Mouse (Mus musculus) embryo, embryonic 10.5 days (tissue): Measurements from ENCODE around the gene Apoc1.

Experiments
- DNase-seq: peaks from one replicate; pipeline ENCODE4 v3.0.0-alpha.2; 2015; ENCODE audit warnings: low spot score

The Apoc1 gene

GRCm38 (mm10) chr7:19691873-19692865 is at the start of gene Apoc1:
Gene Apoc1 (minus strand): TSS chr7:19692660.
- no peak for DNase-seq

GRCm38 (mm10) chr7:19741329-19742031 is 49.0 kb upstream of the Apoc1 start:
- DNase-seq, result peak; percentile 68

GRCm38 (mm10) chr7:19740269-19740668 is 47.8 kb upstream of the Apoc1 start:
- no peak for DNase-seq

- no peak for DNase-seq
Measured at GRCm38 (mm10) chr7:19738771-19739170, 46.3 kb upstream of the Apoc1 start.

GRCm38 (mm10) chr7:19736389-19737057 is 44.1 kb upstream of the Apoc1 start:
- DNase-seq, result no peak

GRCm38 (mm10) chr7:19734178-19734666 is 41.8 kb upstream of the Apoc1 start:
- DNase-seq, result no peak

GRCm38 (mm10) chr7:19726541-19726940 is 34.1 kb upstream of the Apoc1 start:
- DNase-seq, result no peak

- no peak for DNase-seq
Measured at GRCm38 (mm10) chr7:19724167-19724566, 31.7 kb upstream of the Apoc1 start.

- no peak for DNase-seq
Measured at GRCm38 (mm10) chr7:19722754-19723195, 30.3 kb upstream of the Apoc1 start.

GRCm38 (mm10) chr7:19719200-19719599 is 26.7 kb upstream of the Apoc1 start:
- no peak for DNase-seq

GRCm38 (mm10) chr7:19718297-19718952 is 26.0 kb upstream of the Apoc1 start:
- no peak for DNase-seq

- DNase-seq, result no peak
Measured at GRCm38 (mm10) chr7:19717346-19717745, 24.9 kb upstream of the Apoc1 start.

GRCm38 (mm10) chr7:19716822-19717221 is 24.4 kb upstream of the Apoc1 start:
- DNase-seq, result no peak

- DNase-seq, result no peak
Measured at GRCm38 (mm10) chr7:19716055-19716682, 23.7 kb upstream of the Apoc1 start.

- DNase-seq, result peak; percentile 100
Measured at GRCm38 (mm10) chr7:19715239-19716054, 23.0 kb upstream of the Apoc1 start, which contains the start of gene Tomm40. Gene Tomm40 (minus strand): TSS chr7:19715438.

GRCm38 (mm10) chr7:19714836-19715235 is 22.4 kb upstream of the Apoc1 start:
- DNase-seq, result no peak

GRCm38 (mm10) chr7:19713598-19713997 is 21.1 kb upstream of the Apoc1 start:
- DNase-seq, result no peak

GRCm38 (mm10) chr7:19713196-19713595 is 20.7 kb upstream of the Apoc1 start:
- peak; percentile 38 for DNase-seq

- DNase-seq, result peak; percentile 33
Measured at GRCm38 (mm10) chr7:19712414-19712813, 20.0 kb upstream of the Apoc1 start.

- DNase-seq, result no peak
Measured at GRCm38 (mm10) chr7:19710650-19711049, 18.2 kb upstream of the Apoc1 start.
